Mouse (Mus musculus): ENCODE results near the gene Nacc1.

DNA sequence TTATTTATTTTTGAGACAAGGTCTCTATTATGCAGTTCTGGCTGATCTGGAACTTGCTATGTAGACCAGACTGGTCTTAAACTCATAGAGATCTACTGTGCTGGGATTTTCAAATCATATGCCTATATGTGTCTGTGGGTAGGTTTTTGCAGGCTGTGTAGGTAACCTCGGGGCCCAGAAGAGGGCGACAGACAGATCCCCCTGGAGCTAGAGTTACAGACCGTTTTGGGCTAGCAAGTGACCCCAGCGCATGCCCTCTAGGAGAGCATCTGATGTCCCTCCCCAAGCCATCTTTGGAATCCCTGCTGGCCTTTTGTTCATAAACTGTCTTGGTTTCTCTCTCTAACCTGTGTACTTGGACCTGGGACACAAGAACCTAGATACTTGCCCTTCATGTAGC lies 33.1 kb downstream of the Nacc1 start:
- TF ChIP-seq TAL1 (IDR thresholded peaks at IDR 0.05; ENCODE audit: low read length) (no peak), GATA1 (IDR thresholded peaks at IDR 0.05; ENCODE audit: low read length) (no peak)
